Mouse (Mus musculus) 3134 (cell line): ENCODE measurements around the gene Pttg1ip.

Experiments
- DNase-seq: peaks from one replicate; pipeline ENCODE4 v3.0.0-alpha.2; 2011; ENCODE audit warnings: low spot score; ENCODE audit not compliant: insufficient read length; ENCODE audit errors: extremely low read depth

Pttg1ip gene

GRCm38 (mm10) chr10:77581408-77582284, at the start of gene Pttg1ip:
Gene Pttg1ip (plus strand): TSS chr10:77581720.
- peak; percentile 99 for DNase-seq

DNA sequence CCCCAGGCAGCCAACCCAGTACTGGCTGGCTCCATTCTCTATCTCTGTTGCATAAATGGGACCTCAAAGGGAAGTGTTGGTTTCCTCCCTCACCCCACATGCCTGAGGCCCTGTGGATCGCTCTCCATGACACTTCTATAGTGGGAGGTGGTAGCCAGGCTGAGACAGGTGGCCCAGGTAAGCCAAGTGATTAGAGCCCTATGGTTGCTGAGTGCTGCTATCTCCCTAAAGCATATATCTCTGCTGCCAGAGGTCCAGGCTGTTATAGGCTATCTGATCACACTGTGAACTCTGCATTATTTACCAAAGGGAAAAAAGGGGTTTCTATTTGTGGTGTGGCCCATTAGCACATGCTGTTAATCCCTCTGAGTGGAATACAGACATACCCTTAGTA, 49.5 kb upstream of the Pttg1ip start:
- DNase-seq = no peak

DNA sequence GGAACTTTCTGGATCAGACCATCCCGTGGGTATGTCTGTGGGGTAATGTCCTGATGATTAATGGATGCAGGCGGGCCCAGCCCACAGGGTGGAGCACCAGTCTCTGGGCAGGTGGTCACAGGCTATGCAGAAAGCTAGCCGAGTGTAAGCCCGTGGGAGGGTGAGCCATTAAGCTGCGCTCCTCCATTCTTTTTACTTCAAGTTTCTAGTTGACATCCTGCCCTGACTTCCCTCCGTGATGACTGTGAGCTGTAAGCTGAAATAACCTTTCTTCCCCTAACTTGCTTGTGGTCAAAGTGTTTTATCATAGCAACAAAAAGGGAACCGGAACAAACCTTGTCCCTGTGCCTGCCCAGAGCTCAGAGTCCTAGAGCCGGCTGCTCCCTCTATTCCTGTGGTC, 44.8 kb upstream of the Pttg1ip start:
- no peak for DNase-seq

- DNase-seq = no peak
Observed at GRCm38 (mm10) chr10:77537215-77538209, 44.0 kb upstream of the Pttg1ip start.

- no peak for DNase-seq
Observed at GRCm38 (mm10) chr10:77539320-77539945, 42.1 kb upstream of the Pttg1ip start.

- no peak for DNase-seq
Observed at GRCm38 (mm10) chr10:77540576-77541102, 40.9 kb upstream of the Pttg1ip start.

GRCm38 (mm10) chr10:77541864-77542666, 39.5 kb upstream of the Pttg1ip start:
- peak; percentile 49 for DNase-seq

- no peak for DNase-seq
Observed at GRCm38 (mm10) chr10:77543226-77543625, 38.3 kb upstream of the Pttg1ip start.

- DNase-seq = peak; percentile 73
Observed at GRCm38 (mm10) chr10:77544916-77545315, 36.6 kb upstream of the Pttg1ip start.

DNA sequence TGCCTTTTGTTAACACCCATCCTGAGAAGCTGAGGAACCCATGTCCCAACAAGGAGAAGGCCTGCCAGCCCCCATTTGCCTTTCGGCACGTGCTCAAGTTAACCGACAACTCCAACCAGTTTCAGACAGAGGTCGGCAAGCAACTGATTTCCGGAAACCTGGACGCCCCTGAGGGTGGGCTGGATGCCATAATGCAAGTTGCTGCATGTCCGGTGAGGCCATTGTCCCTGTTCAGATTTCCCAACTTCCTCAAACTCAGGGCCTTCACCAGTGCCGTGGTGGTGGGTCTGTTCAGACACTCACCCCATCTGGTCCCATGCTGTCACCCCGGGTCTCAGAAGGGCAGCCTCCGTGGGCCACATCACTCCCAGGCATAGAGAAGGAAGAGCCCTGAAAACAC, 32.9 kb upstream of the Pttg1ip start:
- DNase-seq = no peak

DNA sequence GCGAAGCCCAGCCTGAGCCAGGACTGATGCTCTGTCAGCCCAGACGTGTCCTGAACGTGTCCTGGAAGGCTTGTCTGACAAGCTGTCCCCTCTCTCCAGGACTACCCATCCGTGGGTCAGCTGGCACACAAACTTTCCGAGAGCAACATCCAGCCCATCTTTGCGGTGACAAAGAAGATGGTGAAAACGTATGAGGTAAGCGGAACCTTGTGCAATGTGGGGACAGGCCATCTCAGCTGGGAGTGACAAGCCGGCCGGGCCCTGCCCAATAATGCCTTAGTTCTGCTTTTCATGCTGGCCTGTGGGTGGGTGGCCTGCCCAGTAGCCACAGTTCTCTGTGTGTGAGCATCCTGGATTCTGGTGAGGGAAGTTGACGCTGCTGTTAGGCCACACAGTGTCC, 30.6 kb upstream of the Pttg1ip start:
- DNase-seq = no peak

DNA sequence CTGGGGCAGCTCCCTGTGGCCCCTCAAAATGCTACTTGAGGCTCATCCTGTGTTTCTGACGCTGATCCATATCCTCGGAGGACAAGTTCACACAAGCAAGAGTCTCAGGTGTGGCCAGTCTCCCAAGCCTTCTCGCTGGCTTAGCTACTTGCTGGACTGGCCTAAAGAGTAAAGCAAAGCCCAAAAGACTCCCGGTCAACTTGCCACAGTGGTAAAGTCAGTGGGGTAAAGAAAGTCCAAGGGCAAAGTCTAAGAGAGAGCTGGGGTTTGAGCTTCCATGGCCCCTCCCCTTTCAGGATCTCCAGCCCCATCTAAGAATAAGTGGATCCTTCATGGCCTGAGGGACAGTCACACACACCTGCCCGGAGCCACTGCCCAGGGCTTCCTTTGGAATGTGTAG, 29.4 kb upstream of the Pttg1ip start:
- DNase-seq = no peak

- no peak for DNase-seq
Observed at GRCm38 (mm10) chr10:77553285-77553684, 28.2 kb upstream of the Pttg1ip start.

DNA sequence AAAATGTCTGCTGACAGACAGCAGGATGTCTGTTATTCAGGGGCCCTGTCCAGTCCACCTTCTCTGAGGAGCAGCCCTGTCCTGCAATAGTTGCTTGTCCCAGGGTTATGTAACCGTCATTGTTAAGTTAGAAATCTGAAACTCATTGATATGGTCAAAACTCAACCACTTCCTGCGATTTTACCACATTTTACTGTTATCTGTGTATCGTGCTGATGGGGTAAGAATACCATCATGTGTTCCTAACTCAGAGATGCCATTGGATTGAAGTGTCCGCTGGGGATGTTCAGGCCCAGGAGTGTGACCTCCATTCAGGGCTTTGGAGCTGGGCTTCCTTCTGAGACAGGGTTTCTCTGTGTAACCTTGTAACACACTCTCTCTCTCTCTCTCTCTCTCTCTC, 26.6 kb upstream of the Pttg1ip start:
- DNase-seq = no peak

DNA sequence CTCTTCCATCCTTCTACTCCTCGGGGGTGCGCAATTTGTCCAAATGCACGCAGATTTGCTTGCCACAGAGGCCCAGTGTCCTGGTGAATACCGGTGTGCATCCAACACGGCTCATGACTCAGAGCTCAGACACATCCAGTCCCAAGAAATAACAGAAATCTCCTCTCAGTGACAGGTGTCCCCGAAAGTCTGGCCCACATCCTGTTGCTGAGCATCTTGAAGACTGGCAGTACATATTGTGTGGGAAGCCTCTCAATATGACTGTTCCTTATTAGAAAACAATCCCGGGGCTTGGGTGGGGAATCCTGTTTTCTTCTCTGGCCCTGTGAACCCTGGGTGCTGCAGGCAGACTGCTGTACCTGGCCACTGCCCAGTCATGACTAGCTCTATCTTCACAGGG, 24.9 kb upstream of the Pttg1ip start:
- DNase-seq = no peak

DNA sequence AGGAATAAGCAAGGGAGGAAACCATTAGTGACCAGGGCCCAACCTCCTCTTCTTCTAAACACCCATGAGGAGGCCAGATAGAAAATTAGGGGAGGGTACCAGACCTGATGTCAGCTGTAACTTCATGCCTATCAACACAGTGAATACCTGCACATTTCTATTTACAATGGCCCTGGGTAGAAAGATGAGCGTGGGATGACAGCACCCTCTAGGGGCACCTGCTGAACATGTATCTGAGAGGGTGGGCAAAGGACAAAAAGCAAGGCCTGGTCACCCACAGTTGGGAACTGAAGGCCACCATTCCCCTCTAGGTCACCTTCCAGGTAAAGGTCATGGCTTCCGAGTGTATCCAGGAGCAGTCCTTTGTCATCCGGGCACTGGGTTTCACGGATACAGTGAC, 23.9 kb upstream of the Pttg1ip start:
- DNase-seq = no peak

- DNase-seq = no peak
Observed at GRCm38 (mm10) chr10:77560090-77560489, 21.4 kb upstream of the Pttg1ip start.

- DNase-seq = no peak
Observed at GRCm38 (mm10) chr10:77560830-77561229, 20.7 kb upstream of the Pttg1ip start.

- DNase-seq = no peak
Observed at GRCm38 (mm10) chr10:77561508-77561907, 20.0 kb upstream of the Pttg1ip start.

GRCm38 (mm10) chr10:77565005-77565404, 16.5 kb upstream of the Pttg1ip start:
- DNase-seq = no peak
